Mouse (Mus musculus): ENCODE measurements around the gene Ncs1.

DNA sequence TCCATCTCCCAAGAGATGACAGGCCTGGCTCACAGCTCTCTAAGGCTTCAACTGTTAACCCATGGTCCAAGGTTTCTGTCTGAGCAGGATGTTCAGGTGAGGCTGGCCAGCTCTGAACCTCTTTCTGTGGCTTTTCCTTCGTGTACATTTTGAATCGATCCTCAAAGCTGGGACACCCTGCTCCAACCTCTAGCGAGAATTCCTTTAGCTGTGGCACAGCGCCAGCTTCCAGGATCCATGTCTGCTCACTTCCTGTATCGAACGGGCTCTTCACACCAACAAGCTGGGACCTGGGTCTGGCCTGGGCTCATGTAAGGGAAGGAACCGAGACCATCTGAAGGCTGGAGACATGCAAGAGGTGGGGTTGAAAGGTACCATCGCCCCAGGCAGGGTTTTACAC, 1.4 kb upstream of the Ncs1 start:
- no peak for TF ChIP-seq POLR2A (IDR thresholded peaks at IDR 0.05; ENCODE audit: control insufficient read depth, extremely low read depth, insufficient read depth, low read length, poor library complexity)
- no peak for TF ChIP-seq CTCF (IDR thresholded peaks at IDR 0.05; ENCODE audit: borderline replicate concordance, control insufficient read depth, extremely low read depth, insufficient read depth, low read length, poor library complexity)

Measured in thymus, adult 2 months (tissue).